Mouse (Mus musculus) small intestine, adult 2 months (tissue): ENCODE data around the gene Hrc.

ENCODE experiments used
- CTCF ChIP-seq: fragments of 200-500 bp; IDR thresholded peaks from 2 replicates; pipeline ENCODE4 v1.5.1; 2012; ENCODE audit warnings: low read depth, mild to moderate bottlenecking, control low read depth, inconsistent platforms, low read length, moderate library complexity, mixed read lengths; ENCODE audit not compliant: insufficient replicate concordance, insufficient read length; ENCODE audit errors: extremely low read depth
- POLR2A ChIP-seq: fragments of 200-500 bp; IDR thresholded peaks from 2 replicates; pipeline ENCODE4 v1.6.1; 2012; ENCODE audit warnings: low read depth, mild to moderate bottlenecking, control low read depth, inconsistent platforms, low read length, moderate library complexity

DNA sequence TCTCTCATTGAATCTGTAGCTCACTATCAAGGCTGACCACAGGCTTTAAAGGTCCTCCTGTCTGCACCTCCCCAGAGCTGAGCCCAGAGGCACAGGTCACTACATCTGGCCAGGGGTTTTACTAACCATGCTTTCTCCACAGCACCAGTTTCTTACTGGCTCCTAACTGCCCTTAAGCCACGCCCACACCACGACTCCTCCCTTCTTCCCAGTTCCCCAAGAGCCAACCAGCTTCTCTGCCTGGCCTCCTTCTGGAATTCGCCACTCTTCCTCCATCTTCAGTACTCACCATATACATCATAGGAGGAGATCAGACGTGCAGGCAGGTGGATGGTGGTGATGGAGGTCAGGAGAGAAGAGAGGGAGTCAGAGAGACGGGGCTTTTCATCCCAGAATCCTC is 18.0 kb downstream of the Hrc start:
- no peak for TF ChIP-seq POLR2A
- no peak for TF ChIP-seq CTCF
